Mouse (Mus musculus): ENCODE results near the gene Rnpepl1.

- no peak for TF ChIP-seq EP300 (IDR thresholded peaks at IDR 0.05; ENCODE audit: low read depth)
- no peak for TF ChIP-seq CTCF (IDR thresholded peaks at IDR 0.05; ENCODE audit: low read depth)
Observed at GRCm38 (mm10) chr1:92930171-92930706, 19.7 kb downstream of the Rnpepl1 start.
